Mouse (Mus musculus) monocyte, adult 2 months (primary cell): ENCODE measurements around the gene Adgra3.

Source experiments
- DNase-seq, 2 experiments: peaks; one replicate each; pipeline ENCODE4 v3.0.0; 2022; ENCODE audit warnings: low spot score in 2 of 2, low read depth in 1 of 2

Adgra3 gene

GRCm38 (mm10) chr5:49979246-49979645 lies 79.6 kb downstream of the Adgra3 start:
- DNase-seq = no peak

GRCm38 (mm10) chr5:49975971-49976370 lies 82.8 kb downstream of the Adgra3 start:
- DNase-seq = no peak

- DNase-seq = no peak
Measured at GRCm38 (mm10) chr5:49974211-49974610, 84.6 kb downstream of the Adgra3 start.

GRCm38 (mm10) chr5:49969660-49970059 lies 89.1 kb downstream of the Adgra3 start:
- DNase-seq = no peak

- DNase-seq = no peak
Measured at GRCm38 (mm10) chr5:49967726-49968125, 91.1 kb downstream of the Adgra3 start.

GRCm38 (mm10) chr5:49965810-49966209 lies 93.0 kb downstream of the Adgra3 start:
- DNase-seq = no peak

- DNase-seq = no peak
Measured at GRCm38 (mm10) chr5:49961478-49962431, 97.1 kb downstream of the Adgra3 start.

GRCm38 (mm10) chr5:49936354-49936753 lies 122.5 kb downstream of the Adgra3 start:
- DNase-seq = no peak

- no peak for DNase-seq
Measured at GRCm38 (mm10) chr5:49924712-49925111, 134.1 kb downstream of the Adgra3 start.

GRCm38 (mm10) chr5:49915695-49916106 lies 143.1 kb downstream of the Adgra3 start:
- DNase-seq = no peak
